Mouse (Mus musculus) liver, adult 2 months (tissue): Measurements from ENCODE around the gene Cldn34c4. TPM values are rescaled to one million over a fixed set of nuclear protein-coding genes. Genes with fewer than 3 reads are reported as not detected.

Experiments
- DNase-seq: peaks from one replicate; pipeline ENCODE4 v3.0.0-alpha.2; 2011; ENCODE audit warnings: low read depth, low spot score; ENCODE audit errors: extremely low read depth
- H3K27ac ChIP-seq: fragments of 200-500 bp; replicated peaks from 2 replicates; pipeline ENCODE4 v1.5.1; 2012; ENCODE audit warnings: low read depth, mild to moderate bottlenecking, control low read depth, inconsistent platforms, low read length; ENCODE audit not compliant: insufficient read depth
- H3K27me3 ChIP-seq: fragments of 200-500 bp; 2 replicates; pipeline ENCODE4 v1.6.1; 2012; ENCODE audit warnings: mild to moderate bottlenecking, moderate library complexity, low read length, inconsistent platforms; ENCODE audit not compliant: control insufficient read depth, insufficient read depth
- H3K36me3 ChIP-seq: fragments of 200-500 bp; 2 replicates; pipeline ENCODE4 v1.6.1; 2012; ENCODE audit warnings: low read length, inconsistent platforms; ENCODE audit not compliant: control insufficient read depth, insufficient read depth
- H3K4me1 ChIP-seq: fragments of 200-500 bp; 2 replicates; pipeline ENCODE4 v1.6.1; 2011; ENCODE audit warnings: low read length; ENCODE audit not compliant: control insufficient read depth, insufficient read depth
- H3K4me3 ChIP-seq: fragments of 200-500 bp; 2 replicates; pipeline ENCODE4 v1.5.1; 2011; ENCODE audit warnings: low read depth, mild to moderate bottlenecking, control low read depth, low read length, moderate library complexity; ENCODE audit not compliant: insufficient read depth
- H3K79me2 ChIP-seq: fragments of 200-500 bp; 2 replicates; pipeline ENCODE4 v1.6.1; 2012; ENCODE audit warnings: inconsistent platforms, mild to moderate bottlenecking, low read length, moderate library complexity; ENCODE audit not compliant: control insufficient read depth, insufficient read depth
- H3K9ac ChIP-seq: fragments of 200-500 bp; 2 replicates; pipeline ENCODE4 v1.6.1; 2012; ENCODE audit warnings: low read depth, mild to moderate bottlenecking, control low read depth, inconsistent platforms, low read length
- CTCF ChIP-seq: fragments of 200-500 bp; IDR thresholded peaks from 2 replicates; pipeline ENCODE4 v1.5.1; 2011; ENCODE audit warnings: low read depth, low read length, control low read depth
- POLR2A ChIP-seq: fragments of 200-500 bp; IDR thresholded peaks from 2 replicates; pipeline ENCODE4 v1.6.1; 2011; ENCODE audit warnings: low read length, control low read depth; ENCODE audit not compliant: insufficient read depth; ENCODE audit errors: extremely low read depth
- WGBS: fragments of 180-500 bp; shearing (Covaris S2); methylation state at CpG from one replicate; pipeline ENCODE4 v1.1.7; 2018; 5-methylcytosine and 5-hydroxymethylcytosine counted together
- polyA plus RNA-seq: library from polyadenylated mRNA; depleted of rRNA; stranded (reverse); fragments of >200 nt; gene quantifications from 2 replicates; pipeline ENCODE4 v1.2.3, GENCODE M21; 2012; rRNA removed
- total RNA-seq: library from RNA; depleted of rRNA; stranded (reverse); fragments of >200 nt; gene quantifications from 2 replicates; pipeline ENCODE4 v1.2.3, GENCODE M21; 2014; rRNA removed

Cldn34c4 gene
- total RNA-seq (not detected in 2 replicates), polyA plus RNA-seq (not detected in 2 replicates)

DNA sequence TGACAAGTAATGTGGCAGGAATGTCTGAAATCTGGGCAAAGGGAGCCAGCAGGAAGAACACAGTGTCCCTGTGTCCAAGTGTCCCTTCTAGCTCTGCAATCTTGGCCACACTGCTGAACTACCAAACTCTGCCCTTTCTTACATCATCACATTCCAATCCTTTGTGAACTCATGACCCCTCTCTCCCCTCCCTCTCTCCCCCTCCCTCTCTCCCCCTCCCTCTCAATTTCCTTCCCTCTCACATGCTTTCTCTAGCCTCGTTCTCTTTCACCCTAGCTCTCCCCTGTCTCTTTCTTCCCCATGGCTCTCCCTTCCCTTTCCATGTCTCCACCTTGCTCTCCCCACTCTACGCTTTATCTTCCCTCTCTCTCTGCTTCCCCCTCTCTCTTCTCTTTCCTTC lies at the start of gene Cldn34c4:
Gene Cldn34c4, minus strand, starts transcription at position 101 of the 400 bp plus-strand sequence.
- H3K36me3 ChIP-seq = no peaks in the 10 kb centered on the region
- no peaks in the 10 kb centered on the region for H3K79me2 ChIP-seq
- H3K4me1 ChIP-seq = no peaks in the 10 kb centered on the region
- 64% methylated on average over 2 of the region's 2 CpGs for WGBS
- H3K4me3 ChIP-seq = no peak within 1 kb of the TSS
- no peaks in the 10 kb centered on the region for H3K27me3 ChIP-seq
- peak; percentile 2 for DNase-seq
- no peak within 1 kb of the TSS for H3K9ac ChIP-seq
- H3K27ac ChIP-seq = no peak within 1 kb of the TSS
- TF ChIP-seq CTCF = no peak
- TF ChIP-seq POLR2A = no peak

DNA sequence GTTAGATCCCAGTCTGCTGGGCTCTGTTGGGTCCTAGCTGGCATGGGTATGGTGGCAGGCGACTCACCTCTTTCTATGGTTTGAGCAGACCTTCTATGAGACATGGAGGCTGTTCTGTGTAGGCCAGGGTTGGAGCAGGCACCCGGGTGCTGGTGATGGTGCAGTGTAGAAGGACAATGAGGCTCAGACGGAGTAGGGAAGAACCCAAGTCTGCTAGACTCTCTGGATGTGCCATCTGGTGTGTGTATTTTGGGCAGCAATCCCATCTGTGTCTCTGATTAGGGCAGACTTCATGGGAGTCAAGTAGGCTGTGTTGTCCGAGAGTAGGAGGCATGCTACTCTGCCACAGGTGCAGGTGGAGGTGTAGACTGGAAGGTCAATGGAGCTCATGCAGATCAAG lies 10.7 kb upstream of the Cldn34c4 start:
- Histone ChIP-seq H3K4me1 (no peaks in the 10 kb centered on the region), H3K9ac (no peak overlapping the region), H3K79me2 (no peaks in the 10 kb centered on the region), H3K36me3 (no peaks in the 10 kb centered on the region), H3K27ac (no peak overlapping the region), H3K27me3 (no peaks in the 10 kb centered on the region), H3K4me3 (no peak overlapping the region)
- TF ChIP-seq POLR2A (no peak), CTCF (no peak)
- no peak for DNase-seq
- WGBS = 73% methylated on average over 4 of the region's 4 CpGs
